Mouse (Mus musculus): Measurements from ENCODE around the gene Ppp1r15a.
"Not testable (repeated sequence)": the region's sequence is repeated elsewhere in the genome, so short reads cannot be mapped to it uniquely, and the experiment has no call there.

GRCm38 (mm10) chr7:45527169-45527568 is 1.1 kb upstream of the Ppp1r15a start:
- TF ChIP-seq EP300 (IDR thresholded peaks at IDR 0.05; ENCODE audit: insufficient read depth, low read depth, low read length); CTCF (IDR thresholded peaks at IDR 0.05): not testable (repeated sequence)
